Mouse (Mus musculus) thymus, postnatal 10 days (tissue): Measurements from ENCODE around the gene Slc6a3.
A peak's percentile ranks its signal among the peaks of the same experiment; 100 is the strongest.

Source experiments
- DNase-seq, 2 experiments: peaks; one replicate each; pipeline ENCODE4 v3.0.0; 2021; ENCODE audit warnings: low spot score in 2 of 2

Slc6a3 gene

GRCm38 (mm10) chr13:73591488-73591887 lies 54.9 kb downstream of the Slc6a3 start:
- no peak for DNase-seq

- no peak for DNase-seq
Measured at GRCm38 (mm10) chr13:73592546-73592945, 56.0 kb downstream of the Slc6a3 start.

GRCm38 (mm10) chr13:73596276-73596675 lies 59.7 kb downstream of the Slc6a3 start:
- DNase-seq, result no peak

GRCm38 (mm10) chr13:73600217-73600616 lies 63.7 kb downstream of the Slc6a3 start:
- no peak for DNase-seq

- no peak for DNase-seq
Measured at GRCm38 (mm10) chr13:73603046-73603445, 66.5 kb downstream of the Slc6a3 start.

- peak; percentile 92 to 94 for DNase-seq
Measured at GRCm38 (mm10) chr13:73603522-73604155, 67.1 kb downstream of the Slc6a3 start, which contains the start of gene Clptm1l. Gene Clptm1l (plus strand): TSS chr13:73604006.

- no peak for DNase-seq
Measured at GRCm38 (mm10) chr13:73604156-73604957, 67.8 kb downstream of the Slc6a3 start.

GRCm38 (mm10) chr13:73618406-73618805 lies 81.9 kb downstream of the Slc6a3 start:
- DNase-seq, result no peak

GRCm38 (mm10) chr13:73620637-73621036 lies 84.1 kb downstream of the Slc6a3 start:
- DNase-seq, result no peak

- no peak for DNase-seq
Measured at GRCm38 (mm10) chr13:73626410-73626744, 89.8 kb downstream of the Slc6a3 start.

GRCm38 (mm10) chr13:73626745-73627549 lies 90.4 kb downstream of the Slc6a3 start, which contains the start of gene Tert:
Gene Tert (plus strand): TSS chr13:73626911.
- peak; percentile 60 to 75 for DNase-seq
